8 mouse cellular contexts compared by ENCODE assay signal in genomic region chr10:110676503-110676902, GRCm38 (mm10).
DNase-seq lines count a peak whose midpoint lies in the region; ATAC-seq and TF ChIP-seq lines count a peak whose summit lies in the region.

No protein-coding gene starts in this region.

- H3K9ac ChIP-seq in kidney, postnatal 0 days (ENCODE audit: low read depth, low read length) = no peak overlapping the region

- H3K27me3 ChIP-seq in kidney, postnatal 0 days (ENCODE audit: insufficient read depth, low read length) = no peaks in the 10 kb centered on the region

- H3K36me3 ChIP-seq in kidney, postnatal 0 days (ENCODE audit: insufficient read depth, low read length) = no peaks in the 10 kb centered on the region

- 0 out of 2 replicates have a peak, but pooled peaks have one; percentile 66 for ATAC-seq in kidney, postnatal 0 days (replicated peaks; ENCODE audit: low FRiP score, low read depth)
- no peak for ATAC-seq in cerebellum, adult (ENCODE audit: insufficient number of reproducible peaks, low FRiP score, low TSS enrichment)

- no peak overlapping the region for H3K4me3 ChIP-seq in kidney, postnatal 0 days (replicated peaks; ENCODE audit: low read depth, low read length)

- no peak for TF ChIP-seq CTCF in brain, embryonic 14.5 days (IDR thresholded peaks at IDR 0.05; ENCODE audit: borderline replicate concordance, extremely low read depth, insufficient read depth, insufficient read length)
- TF ChIP-seq CTCF in kidney, postnatal 0 days (IDR thresholded peaks at IDR 0.05; ENCODE audit: low read depth) = no peak

- H3K9me3 ChIP-seq in kidney, postnatal 0 days (replicated peaks; ENCODE audit: low read length) = no peaks in the 10 kb centered on the region

- H3K27ac ChIP-seq in kidney, postnatal 0 days = no peak overlapping the region

- WGBS in kidney, postnatal 0 days = 62% methylated on average over 4 of the region's 4 CpGs

- no peaks in the 10 kb centered on the region for H3K4me1 ChIP-seq in kidney, postnatal 0 days (replicated peaks; ENCODE audit: insufficient read depth, low read length)

- no peak for TF ChIP-seq POLR2A in brain, embryonic 14.5 days (IDR thresholded peaks at IDR 0.05; ENCODE audit: borderline replicate concordance, extremely low read depth, insufficient read depth, insufficient read length, poor library complexity, severe bottlenecking)

- no peak overlapping the region for H3K4me2 ChIP-seq in kidney, postnatal 0 days (ENCODE audit: low read length)

- intact Hi-C loops in left cerebral cortex, postnatal 14 days (cut with DNase I) = no loop called here
- intact Hi-C loops in left cerebral cortex, postnatal 36 days (cut with DNase I) = no loop called here

- DNase-seq in left cerebral cortex, postnatal 14 days (ENCODE audit: low spot score in 2 of 2) = peak; percentile 5 to 10
- no peak for DNase-seq in left cerebral cortex, postnatal 36 days (ENCODE audit: low spot score in 2 of 2)
- DNase-seq in Muller cell, postnatal 12 days (ENCODE audit: inconsistent ontology term) = peak; percentile 25
- DNase-seq in brain, embryonic 14.5 days (ENCODE audit: low read depth) = peak; percentile 44
- DNase-seq in kidney, postnatal 0 days (ENCODE audit: low spot score) = peak; percentile 80
- peak; percentile 32 for DNase-seq in yolk sac, embryonic 10.5 days (ENCODE audit: low spot score)
- no peak for DNase-seq in frontal cortex, postnatal 36 days (ENCODE audit: low spot score in 2 of 2)

Comparison
In these comparisons a context has a peak if more than half of its experiments do, and no peak if none do; other contexts are left out.
1. DNase-seq: peak in left cerebral cortex, postnatal 14 days (2 of 2), Muller cell, postnatal 12 days (single experiment), brain, embryonic 14.5 days (single experiment), kidney, postnatal 0 days (single experiment) and yolk sac, embryonic 10.5 days (single experiment); none in left cerebral cortex, postnatal 36 days (0 of 2) and frontal cortex, postnatal 36 days (0 of 2).